Mouse (Mus musculus) lung, postnatal 0 days (tissue): Measurements from ENCODE around the gene Bbs5.

ENCODE experiments used
- CTCF ChIP-seq: IDR thresholded peaks from 2 replicates; pipeline ENCODE4 v1.5.1; 2016; ENCODE audit warnings: antibody characterized with exemption, mild to moderate bottlenecking
- EP300 ChIP-seq: IDR thresholded peaks from 2 replicates; pipeline ENCODE4 v1.6.1; 2016; ENCODE audit warnings: antibody characterized with exemption, mild to moderate bottlenecking, control low read depth

- TF ChIP-seq EP300: no peak
- no peak for TF ChIP-seq CTCF
Observed at GRCm38 (mm10) chr2:69675266-69675665, 28.3 kb downstream of the Bbs5 start.
